Mouse (Mus musculus): ENCODE data around the gene Slc22a1. TPM values are rescaled to one million over a fixed set of nuclear protein-coding genes. Genes with fewer than 3 reads are reported as not detected.

Gene Slc22a1
- polyA plus RNA-seq (2012; ENCODE audit: low replicate concordance): not detected in 2 replicates

GRCm38 (mm10) chr17:12675646-12676045, at the start of gene Slc22a1:
Gene Slc22a1 (minus strand): TSS chr17:12675829.

Other genes with a start within 250 kb of the Slc22a1 start
- gene Slc22a3, start 168.1 kb downstream of the Slc22a1 start, polyA plus RNA-seq (2012; ENCODE audit: low replicate concordance): 1.3 TPM in 2 replicates
- not detected in 2 replicates for gene Slc22a2, start 91.7 kb downstream of the Slc22a1 start, polyA plus RNA-seq (2012; ENCODE audit: low replicate concordance)
- 3.1 and 4.5 TPM in 2 replicates for gene Igf2r, start 93.8 kb upstream of the Slc22a1 start, polyA plus RNA-seq (2012; ENCODE audit: low replicate concordance)
- gene Mas1, start 192.3 kb upstream of the Slc22a1 start, polyA plus RNA-seq (2012; ENCODE audit: low replicate concordance): not detected in 2 replicates
- gene Mrgprh, start 200.2 kb upstream of the Slc22a1 start, polyA plus RNA-seq (2012; ENCODE audit: low replicate concordance): not detected in 2 replicates
- 0.51 and 0.82 TPM in 2 replicates for gene Pnldc1, start 234.4 kb upstream of the Slc22a1 start, polyA plus RNA-seq (2012; ENCODE audit: low replicate concordance)
- gene Tcp1, start 239.9 kb upstream of the Slc22a1 start, polyA plus RNA-seq (2012; ENCODE audit: low replicate concordance): 7.2 and 49.7 TPM in 2 replicates
- gene Mrpl18, start 240.5 kb upstream of the Slc22a1 start, polyA plus RNA-seq (2012; ENCODE audit: low replicate concordance): 16.2 and 51.3 TPM in 2 replicates